Mouse (Mus musculus) liver, postnatal 0 days (tissue): ENCODE data around the gene Lypd6b.

Experiments used
- CTCF ChIP-seq: sonication (generic); IDR thresholded peaks from 2 replicates; pipeline ENCODE4 v1.5.1; 2016; ENCODE audit warnings: antibody characterized with exemption, low read depth
- EP300 ChIP-seq: IDR thresholded peaks from 2 replicates; pipeline ENCODE4 v1.6.1; 2016; ENCODE audit warnings: antibody characterized with exemption, low read depth, mild to moderate bottlenecking

- no peak for TF ChIP-seq CTCF
- no peak for TF ChIP-seq EP300
Observed at GRCm38 (mm10) chr2:49838611-49839010, 51.1 kb downstream of the Lypd6b start.
